Mouse (Mus musculus): ENCODE data around the gene Entpd1.

Gene Entpd1

GRCm38 (mm10) chr19:40723516-40723915 lies 111.3 kb downstream of the Entpd1 start:
- no peak for DNase-seq (ENCODE audit: low spot score in 2 of 2)

GRCm38 (mm10) chr19:40726148-40726547 lies 114.0 kb downstream of the Entpd1 start:
- peak; percentile 40 to 73 for DNase-seq (ENCODE audit: low spot score in 2 of 2)

- DNase-seq (ENCODE audit: low spot score in 2 of 2): no peak
Observed at GRCm38 (mm10) chr19:40726614-40727013, 114.4 kb downstream of the Entpd1 start.

GRCm38 (mm10) chr19:40728213-40728612 lies 116.0 kb downstream of the Entpd1 start:
- DNase-seq (ENCODE audit: low spot score in 2 of 2): no peak

GRCm38 (mm10) chr19:40728732-40729420 lies 116.7 kb downstream of the Entpd1 start:
- DNase-seq (ENCODE audit: low spot score in 2 of 2): peak in 1 of 2 experiments; percentile 37

GRCm38 (mm10) chr19:40733409-40733808 lies 121.2 kb downstream of the Entpd1 start:
- no peak for DNase-seq (ENCODE audit: low spot score in 2 of 2)

GRCm38 (mm10) chr19:40733849-40734248 lies 121.7 kb downstream of the Entpd1 start:
- no peak for DNase-seq (ENCODE audit: low spot score in 2 of 2)

GRCm38 (mm10) chr19:40736680-40737512 lies 124.7 kb downstream of the Entpd1 start:
- DNase-seq (ENCODE audit: low spot score in 2 of 2): peak; percentile 60 to 61

GRCm38 (mm10) chr19:40737613-40738012 lies 125.4 kb downstream of the Entpd1 start:
- DNase-seq (ENCODE audit: low spot score in 2 of 2): no peak

- DNase-seq (ENCODE audit: low spot score in 2 of 2): no peak
Observed at GRCm38 (mm10) chr19:40738683-40739324, 126.6 kb downstream of the Entpd1 start.

- no peak for DNase-seq (ENCODE audit: low spot score in 2 of 2)
Observed at GRCm38 (mm10) chr19:40746603-40747002, 134.4 kb downstream of the Entpd1 start.

- no peak for DNase-seq (ENCODE audit: low spot score in 2 of 2)
Observed at GRCm38 (mm10) chr19:40748559-40748958, 136.4 kb downstream of the Entpd1 start, which contains the start of gene Cc2d2b. TSS of gene Cc2d2b (plus strand) at chr19:40748753.

- no peak for DNase-seq (ENCODE audit: low spot score in 2 of 2)
Observed at GRCm38 (mm10) chr19:40754311-40754710, 142.1 kb downstream of the Entpd1 start.

GRCm38 (mm10) chr19:40760071-40760470 lies 147.9 kb downstream of the Entpd1 start:
- no peak for DNase-seq (ENCODE audit: low spot score in 2 of 2)

- peak in 1 of 2 experiments; percentile 5 for DNase-seq (ENCODE audit: low spot score in 2 of 2)
Observed at GRCm38 (mm10) chr19:40762023-40762759, 150.0 kb downstream of the Entpd1 start.

- no peak for DNase-seq (ENCODE audit: low spot score in 2 of 2)
Observed at GRCm38 (mm10) chr19:40767189-40767588, 155.0 kb downstream of the Entpd1 start.

GRCm38 (mm10) chr19:40769341-40769770 lies 157.2 kb downstream of the Entpd1 start:
- no peak for DNase-seq (ENCODE audit: low spot score in 2 of 2)

GRCm38 (mm10) chr19:40788004-40788714 lies 176.0 kb downstream of the Entpd1 start:
- no peak for DNase-seq (ENCODE audit: low spot score in 2 of 2)

- DNase-seq (ENCODE audit: low spot score in 2 of 2): no peak
Observed at GRCm38 (mm10) chr19:40788715-40789084, 176.5 kb downstream of the Entpd1 start.
